Mouse (Mus musculus): ENCODE data around the gene Trabd2b. TPM values are rescaled to one million over a fixed set of nuclear protein-coding genes. Genes with fewer than 3 reads are reported as not detected.

The Trabd2b gene
- total and polyA plus RNA-seq, 3 experiments, result 29.1 to 69.8 (median 60.1) TPM

- TF ChIP-seq POLR2A (IDR thresholded peaks at IDR 0.05; ENCODE audit: insufficient read depth, low read depth, low read length) (no peak), CTCF (IDR thresholded peaks at IDR 0.05) (no peak), EP300 (IDR thresholded peaks at IDR 0.05; ENCODE audit: insufficient read depth, low read depth, low read length) (no peak)
- no peaks in the 10 kb centered on the region for H3K27me3 ChIP-seq (ENCODE audit: control insufficient read depth, insufficient read depth, low read length)
- no peaks in the 10 kb centered on the region for H3K79me2 ChIP-seq (replicated peaks; ENCODE audit: control insufficient read depth, insufficient read depth, low read length)
- intact Hi-C loops (cut with DNase I), result no loop called here
- no peaks in the 10 kb centered on the region for H3K4me1 ChIP-seq (ENCODE audit: control insufficient read depth, insufficient read depth, low read length)
- no peak overlapping the region for H3K4me3 ChIP-seq
- 93% methylated on average over 5 of the region's 5 CpGs for WGBS
- H3K27ac ChIP-seq, result no peak overlapping the region
- no peaks in the 10 kb centered on the region for H3K36me3 ChIP-seq (ENCODE audit: control insufficient read depth, insufficient read depth, low read length)
- DNase-seq, result peak in 1 of 2 experiments; percentile 10
- H3K9ac ChIP-seq (ENCODE audit: low read depth, low read length), result no peak overlapping the region
These were observed 117.0 kb downstream of the Trabd2b start for GRCm38 (mm10) chr4:114523335-114524188.

GRCm38 (mm10) chr4:114531591-114531990 lies 125.1 kb downstream of the Trabd2b start:
- DNase-seq, result no peak
- intact Hi-C loops (cut with DNase I), result loop anchor here (5.0 kb wide), 1 partner anchor 54 kb away; no protein-coding TSS in a partner anchor

GRCm38 (mm10) chr4:114533894-114534754 lies 127.6 kb downstream of the Trabd2b start:
- WGBS, result 42% methylated on average over 4 of the region's 4 CpGs
- peak overlapping the region; percentile 62 for H3K27ac ChIP-seq
- H3K9ac ChIP-seq (ENCODE audit: low read depth, low read length), result no peak overlapping the region
- peaks cover 15% of the 10 kb centered on the region for H3K4me1 ChIP-seq (ENCODE audit: control insufficient read depth, insufficient read depth, low read length)
- intact Hi-C loops (cut with DNase I), result loop anchor here (5.0 kb wide), 1 partner anchor 57 kb away; no protein-coding TSS in a partner anchor
- no peak overlapping the region for H3K4me3 ChIP-seq
- DNase-seq, result peak; percentile 69 to 85
- no peak for TF ChIP-seq POLR2A (IDR thresholded peaks at IDR 0.05; ENCODE audit: insufficient read depth, low read depth, low read length)
- 0 out of 2 replicates have a peak, but pooled peaks have one; percentile 34 for TF ChIP-seq EP300 (IDR thresholded peaks at IDR 0.05; ENCODE audit: insufficient read depth, low read depth, low read length)
- TF ChIP-seq CTCF (IDR thresholded peaks at IDR 0.05), result 0 out of 2 replicates have a peak, but pooled peaks have one; percentile 16
- H3K79me2 ChIP-seq (replicated peaks; ENCODE audit: control insufficient read depth, insufficient read depth, low read length), result no peaks in the 10 kb centered on the region
- H3K36me3 ChIP-seq (ENCODE audit: control insufficient read depth, insufficient read depth, low read length), result peaks cover 20% of the 10 kb centered on the region
- no peaks in the 10 kb centered on the region for H3K27me3 ChIP-seq (ENCODE audit: control insufficient read depth, insufficient read depth, low read length)

More at GRCm38 (mm10) chr4:114531591-114531990, 125.1 kb downstream of the Trabd2b start:
- H3K27ac ChIP-seq, result no peak overlapping the region
- H3K9ac ChIP-seq (ENCODE audit: low read depth, low read length), result 0 out of 2 replicates have a peak overlapping the region, but pooled peaks have one; percentile 15
- 42% methylated on average over 6 of the region's 6 CpGs for WGBS
- no peak overlapping the region for H3K4me3 ChIP-seq
- peaks cover 20% of the 10 kb centered on the region for H3K36me3 ChIP-seq (ENCODE audit: control insufficient read depth, insufficient read depth, low read length)
- H3K79me2 ChIP-seq (replicated peaks; ENCODE audit: control insufficient read depth, insufficient read depth, low read length), result no peaks in the 10 kb centered on the region
- H3K4me1 ChIP-seq (ENCODE audit: control insufficient read depth, insufficient read depth, low read length), result peaks cover 15% of the 10 kb centered on the region
- no peaks in the 10 kb centered on the region for H3K27me3 ChIP-seq (ENCODE audit: control insufficient read depth, insufficient read depth, low read length)
- TF ChIP-seq EP300 (IDR thresholded peaks at IDR 0.05; ENCODE audit: insufficient read depth, low read depth, low read length) (no peak), CTCF (IDR thresholded peaks at IDR 0.05) (no peak), POLR2A (IDR thresholded peaks at IDR 0.05; ENCODE audit: insufficient read depth, low read depth, low read length) (no peak)

GRCm38 (mm10) chr4:114537376-114537974 lies 131.0 kb downstream of the Trabd2b start:
- DNase-seq, result peak in 1 of 2 experiments; percentile 5
- Histone ChIP-seq H3K27ac (no peak overlapping the region), H3K4me1 (ENCODE audit: control insufficient read depth, insufficient read depth, low read length) (peaks cover 10% of the 10 kb centered on the region), H3K79me2 (replicated peaks; ENCODE audit: control insufficient read depth, insufficient read depth, low read length) (no peaks in the 10 kb centered on the region), H3K36me3 (ENCODE audit: control insufficient read depth, insufficient read depth, low read length) (peaks cover 14% of the 10 kb centered on the region), H3K9ac (ENCODE audit: low read depth, low read length) (no peak overlapping the region), H3K27me3 (ENCODE audit: control insufficient read depth, insufficient read depth, low read length) (no peaks in the 10 kb centered on the region), H3K4me3 (no peak overlapping the region)
- intact Hi-C loops (cut with DNase I), result loop anchor here (5.0 kb wide), 1 partner anchor 45 kb away; no protein-coding TSS in a partner anchor
- TF ChIP-seq POLR2A (IDR thresholded peaks at IDR 0.05; ENCODE audit: insufficient read depth, low read depth, low read length), result no peak
- no peak for TF ChIP-seq CTCF (IDR thresholded peaks at IDR 0.05)
- no peak for TF ChIP-seq EP300 (IDR thresholded peaks at IDR 0.05; ENCODE audit: insufficient read depth, low read depth, low read length)
- 87% methylated on average over 6 of the region's 6 CpGs for WGBS

- no peak for TF ChIP-seq CTCF (IDR thresholded peaks at IDR 0.05)
- no peak for TF ChIP-seq EP300 (IDR thresholded peaks at IDR 0.05; ENCODE audit: insufficient read depth, low read depth, low read length)
- TF ChIP-seq POLR2A (IDR thresholded peaks at IDR 0.05; ENCODE audit: insufficient read depth, low read depth, low read length), result no peak
- no peak overlapping the region for H3K27ac ChIP-seq
- peak in 1 of 2 experiments; percentile 9 for DNase-seq
- peaks cover 3% of the 10 kb centered on the region for H3K36me3 ChIP-seq (ENCODE audit: control insufficient read depth, insufficient read depth, low read length)
- no peak overlapping the region for H3K9ac ChIP-seq (ENCODE audit: low read depth, low read length)
- no peak overlapping the region for H3K4me3 ChIP-seq
- H3K27me3 ChIP-seq (ENCODE audit: control insufficient read depth, insufficient read depth, low read length), result no peaks in the 10 kb centered on the region
- intact Hi-C loops (cut with DNase I), result no loop called here
- peaks cover 3% of the 10 kb centered on the region; the same call in 1 of the 2 replicates for H3K4me1 ChIP-seq (ENCODE audit: control insufficient read depth, insufficient read depth, low read length)
- 89% methylated on average over 7 of the region's 7 CpGs for WGBS
- no peaks in the 10 kb centered on the region for H3K79me2 ChIP-seq (replicated peaks; ENCODE audit: control insufficient read depth, insufficient read depth, low read length)
These were observed 133.5 kb downstream of the Trabd2b start for GRCm38 (mm10) chr4:114540031-114540430.

Data from heart, adult 2 months (tissue).